Mouse (Mus musculus) heart, embryonic 14.5 days (tissue): ENCODE results near the gene Gm8094. TPM values are rescaled to one million over a fixed set of nuclear protein-coding genes. Genes with fewer than 3 reads are reported as not detected.

Experiments used
- polyA plus RNA-seq: library from polyadenylated mRNA; unstranded; fragments of >200 nt; fragmentation: Nextera tagmentation; extraction: Ambion mirVana; gene quantifications from 2 replicates; pipeline ENCODE4 v1.2.1, GENCODE M21; 2014

Gene Gm8094
- polyA plus RNA-seq, 1 experiment from 2014 or later = not detected

Other genes with a start within 250 kb of the Gm8094 start
- not detected in 2 replicates for gene Gm21977, start 223.2 kb downstream of the Gm8094 start, polyA plus RNA-seq
- gene Gm8082, start 83.0 kb downstream of the Gm8094 start, polyA plus RNA-seq = not detected in 2 replicates
- not detected in 2 replicates for gene Gm10376, start 61.0 kb downstream of the Gm8094 start, polyA plus RNA-seq
- 0.15 and 0.20 TPM in 2 replicates for gene Gm8104, start 24.0 kb upstream of the Gm8094 start, polyA plus RNA-seq
- 0.14 and 0.30 TPM in 2 replicates for gene Gm7233, start 103.2 kb upstream of the Gm8094 start, polyA plus RNA-seq
- gene Gm8122, start 158.7 kb upstream of the Gm8094 start, polyA plus RNA-seq = not detected in 2 replicates
- gene Gm8126, start 182.0 kb upstream of the Gm8094 start, polyA plus RNA-seq = not detected in 2 replicates
- not detected in 2 replicates for gene Gm9732, start 198.4 kb upstream of the Gm8094 start, polyA plus RNA-seq
- not detected in 2 replicates for gene Gm8127, start 217.2 kb upstream of the Gm8094 start, polyA plus RNA-seq